Mouse (Mus musculus): ENCODE measurements around the gene Zfp51.
"Not testable (repeated sequence)": the region's sequence is repeated elsewhere in the genome, so short reads cannot be mapped to it uniquely, and the experiment has no call there.

DNA sequence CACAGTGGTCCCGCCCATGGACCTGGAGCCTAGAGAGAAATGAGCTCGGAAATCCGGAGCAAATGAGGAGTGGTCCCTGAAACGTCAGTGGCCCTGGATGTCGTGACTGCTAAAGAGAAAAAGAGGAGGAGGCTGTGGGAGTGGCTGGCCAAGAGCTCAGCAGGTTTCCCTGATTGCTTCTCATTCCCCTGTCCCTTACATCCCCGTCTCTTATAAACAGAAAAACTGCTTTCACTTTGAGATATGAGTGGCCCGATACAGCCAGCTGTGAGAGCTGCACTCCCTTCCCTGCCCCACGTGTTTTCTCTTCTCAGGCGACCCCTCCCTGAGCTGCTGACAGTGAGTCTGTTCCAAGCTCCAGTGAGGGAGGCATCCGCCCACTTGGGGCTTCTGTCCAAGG is 24.6 kb downstream of the Zfp51 start:
- not testable (repeated sequence) for TF ChIP-seq POLR2A, CTCF (IDR thresholded peaks at IDR 0.05; ENCODE audit: extremely low read depth, insufficient read depth, low read length)

All from cortical plate, adult 2 months (tissue).